Mouse (Mus musculus): ENCODE measurements around the gene Olfr1375. TPM values are rescaled to one million over a fixed set of nuclear protein-coding genes. Genes with fewer than 3 reads are reported as not detected.

Gene Olfr1375
- not detected in 2 replicates for polyA plus RNA-seq (2015; fragmentation: Nextera tagmentation; extraction: Ambion mirVana)

DNA sequence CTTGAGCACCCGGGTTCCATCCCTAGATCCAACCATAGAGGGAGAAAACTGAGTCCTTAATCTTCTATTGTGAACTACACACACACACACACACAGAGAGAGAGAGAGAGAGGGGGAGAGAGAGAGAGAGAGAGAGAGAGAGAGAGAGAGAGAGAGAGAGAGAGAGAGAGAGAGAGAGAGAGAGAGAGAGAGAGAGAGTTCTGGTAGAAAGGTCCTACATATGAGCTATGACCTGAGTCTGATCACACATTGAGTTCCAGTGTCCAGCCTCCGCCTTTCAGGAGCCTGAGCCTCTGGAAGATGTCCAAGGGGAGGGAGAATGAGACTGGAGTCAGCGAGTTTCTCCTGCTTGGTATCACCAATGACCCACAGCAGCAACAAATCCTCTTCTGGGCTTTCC, at the start of gene Olfr1375:
TSS of gene Olfr1375 (plus strand) at position 301 of the 400 bp plus-strand sequence.

DNA sequence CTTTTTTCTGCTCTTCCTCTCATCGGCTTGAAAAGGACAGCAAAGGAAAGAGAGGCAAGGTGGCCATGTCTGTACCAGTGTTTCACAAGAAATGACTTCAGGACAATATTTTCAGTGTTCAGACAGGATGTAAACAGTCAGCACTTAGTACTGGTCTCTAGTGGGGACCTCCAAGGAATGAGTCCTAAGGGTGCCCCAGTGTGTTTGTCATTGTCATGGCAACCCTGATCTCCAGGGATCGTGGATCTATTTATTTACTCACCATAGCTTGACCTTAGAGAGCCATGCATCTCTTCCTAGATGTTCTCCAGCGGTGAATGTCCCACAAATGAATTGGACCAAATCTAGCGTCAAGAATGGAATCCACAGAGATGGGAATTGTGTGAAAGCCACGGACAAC, 44.6 kb upstream of the Olfr1375 start, which contains the start of gene Olfr51:
TSS of gene Olfr51 (plus strand) at position 301 of the 400 bp plus-strand sequence.

DNA sequence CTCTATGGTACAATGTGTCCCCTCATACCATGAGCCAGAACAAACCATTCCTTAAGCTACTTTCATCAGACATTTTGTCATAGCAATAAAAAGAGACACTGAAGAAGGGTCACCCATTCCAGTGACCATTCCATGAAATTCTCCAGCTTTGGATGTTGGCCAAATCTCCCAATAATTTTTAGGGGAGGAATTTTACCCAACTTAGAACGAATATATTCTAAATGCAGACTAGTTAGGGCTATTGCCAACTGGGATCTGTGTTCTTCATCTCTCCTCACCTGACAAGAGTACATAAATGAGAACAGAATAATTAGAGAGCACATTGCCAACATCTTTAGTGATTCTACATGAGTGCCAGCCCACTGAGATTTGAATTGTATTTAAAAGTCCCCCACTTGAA, 34.0 kb upstream of the Olfr1375 start, which contains the start of gene Olfr54:
TSS of gene Olfr54 (plus strand) at position 301 of the 400 bp plus-strand sequence.

DNA sequence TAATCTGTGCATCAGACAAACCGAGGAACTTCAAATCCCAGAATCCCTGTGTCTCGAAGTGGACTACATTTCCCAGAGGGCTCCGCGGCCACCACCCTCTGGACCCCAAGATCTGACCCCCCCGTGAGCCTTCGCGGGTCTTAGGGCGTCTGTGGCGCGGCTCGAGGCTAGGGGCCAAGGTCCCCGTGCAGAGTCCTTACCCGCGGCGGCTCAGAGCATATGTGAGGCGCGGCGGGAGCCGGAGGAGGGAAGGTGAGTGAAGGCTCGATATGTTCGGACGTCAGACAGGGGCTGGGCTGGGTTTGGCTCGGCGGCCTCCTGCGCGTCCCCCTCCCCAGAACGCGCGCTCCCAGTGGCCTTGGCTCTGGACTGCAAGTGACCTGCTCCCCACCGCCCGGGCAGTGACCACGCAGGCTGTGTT, 11.3 kb downstream of the Olfr1375 start, which contains the start of gene Zfp354a:
TSS of gene Zfp354a (plus strand) at position 107 of the 421 bp plus-strand sequence.

Other genes with a start within 250 kb of the Olfr1375 start
- gene Zfp354c, start 220.4 kb upstream of the Olfr1375 start, polyA plus RNA-seq (2015; fragmentation: Nextera tagmentation; extraction: Ambion mirVana) = 7.7 and 7.9 TPM in 2 replicates
- 0.63 and 0.91 TPM in 2 replicates for gene Zfp879, start 206.6 kb upstream of the Olfr1375 start, polyA plus RNA-seq (2015; fragmentation: Nextera tagmentation; extraction: Ambion mirVana)
- not detected in 2 replicates for gene Grm6, start 197.4 kb upstream of the Olfr1375 start, polyA plus RNA-seq (2015; fragmentation: Nextera tagmentation; extraction: Ambion mirVana)
- gene Zfp454, start 160.5 kb upstream of the Olfr1375 start, polyA plus RNA-seq (2015; fragmentation: Nextera tagmentation; extraction: Ambion mirVana) = 1.4 and 2.1 TPM in 2 replicates
- 2.6 and 4.4 TPM in 2 replicates for gene Zfp2, start 131.9 kb upstream of the Olfr1375 start, polyA plus RNA-seq (2015; fragmentation: Nextera tagmentation; extraction: Ambion mirVana)
- 1.0 and 1.2 TPM in 2 replicates for gene Zfp354b, start 116.5 kb upstream of the Olfr1375 start, polyA plus RNA-seq (2015; fragmentation: Nextera tagmentation; extraction: Ambion mirVana)
- not detected in 2 replicates for gene 4933414I15Rik, start 104.3 kb upstream of the Olfr1375 start, polyA plus RNA-seq (2015; fragmentation: Nextera tagmentation; extraction: Ambion mirVana)
- gene Prop1, start 94.3 kb upstream of the Olfr1375 start, polyA plus RNA-seq (2015; fragmentation: Nextera tagmentation; extraction: Ambion mirVana) = not detected in 2 replicates
- gene Olfr1378, start 81.6 kb upstream of the Olfr1375 start, polyA plus RNA-seq (2015; fragmentation: Nextera tagmentation; extraction: Ambion mirVana) = not detected in 2 replicates
- gene Olfr1377, start 66.1 kb upstream of the Olfr1375 start, polyA plus RNA-seq (2015; fragmentation: Nextera tagmentation; extraction: Ambion mirVana) = not detected in 2 replicates
- not detected in 2 replicates for gene Olfr51, start 44.5 kb upstream of the Olfr1375 start, polyA plus RNA-seq (2015; fragmentation: Nextera tagmentation; extraction: Ambion mirVana)
- not detected in 2 replicates for gene Olfr54, start 33.9 kb upstream of the Olfr1375 start, polyA plus RNA-seq (2015; fragmentation: Nextera tagmentation; extraction: Ambion mirVana)
- 4.1 TPM in 2 replicates for gene Zfp354a, start 11.1 kb downstream of the Olfr1375 start, polyA plus RNA-seq (2015; fragmentation: Nextera tagmentation; extraction: Ambion mirVana)
- gene Gm12569, start 172.4 kb downstream of the Olfr1375 start, polyA plus RNA-seq (2015; fragmentation: Nextera tagmentation; extraction: Ambion mirVana) = not detected in 2 replicates
- gene Clk4, start 213.6 kb downstream of the Olfr1375 start, polyA plus RNA-seq (2015; fragmentation: Nextera tagmentation; extraction: Ambion mirVana) = 48.6 and 51.9 TPM in 2 replicates
- gene BC049762, start 214.9 kb downstream of the Olfr1375 start, polyA plus RNA-seq (2015; fragmentation: Nextera tagmentation; extraction: Ambion mirVana) = 0.18 and 0.46 TPM in 2 replicates
- gene Col23a1, start 241.8 kb downstream of the Olfr1375 start, polyA plus RNA-seq (2015; fragmentation: Nextera tagmentation; extraction: Ambion mirVana) = 15.6 and 19.7 TPM in 2 replicates

Data from skeletal muscle tissue, postnatal 0 days (tissue).